Mouse (Mus musculus) brain, embryonic 14.5 days (tissue): ENCODE results near the gene Atp6v0e. TPM values are rescaled to one million over a fixed set of nuclear protein-coding genes. Genes with fewer than 3 reads are reported as not detected.

Source experiments
- DNase-seq: peaks from one replicate; pipeline ENCODE4 v3.0.0-alpha.2; 2011; ENCODE audit warnings: low read depth
- CTCF ChIP-seq: fragments of 200-500 bp; IDR thresholded peaks from 2 replicates; pipeline ENCODE4 v1.5.1; 2012; ENCODE audit warnings: inconsistent platforms, mild to moderate bottlenecking, moderate library complexity, borderline replicate concordance; ENCODE audit not compliant: insufficient read depth, insufficient read length; ENCODE audit errors: extremely low read depth
- POLR2A ChIP-seq: fragments of 200-500 bp; IDR thresholded peaks from 2 replicates; pipeline ENCODE4 v1.6.1; 2012; ENCODE audit warnings: mild to moderate bottlenecking, inconsistent platforms, borderline replicate concordance; ENCODE audit not compliant: poor library complexity, insufficient read depth, insufficient read length, severe bottlenecking; ENCODE audit errors: extremely low read depth
- polyA plus RNA-seq: library from polyadenylated mRNA; depleted of rRNA; stranded (reverse); fragments of >200 nt; gene quantifications from 2 replicates; pipeline ENCODE4 v1.2.3, GENCODE M21; 2012; rRNA removed

The Atp6v0e gene
- 79.1 and 125 TPM in 2 replicates for polyA plus RNA-seq

GRCm38 (mm10) chr17:26662978-26663683 lies at the start of gene Atp6v0e:
Gene Atp6v0e, plus strand, starts transcription at chr17:26663231.
- DNase-seq, result peak; percentile 99
- TF ChIP-seq CTCF (peak; percentile 98), POLR2A (peak; percentile 20; the same call in 1 of the 2 replicates)

GRCm38 (mm10) chr17:26614286-26614685 lies 48.7 kb upstream of the Atp6v0e start:
- TF ChIP-seq CTCF, result no peak
- TF ChIP-seq POLR2A, result no peak
- no peak for DNase-seq

DNA sequence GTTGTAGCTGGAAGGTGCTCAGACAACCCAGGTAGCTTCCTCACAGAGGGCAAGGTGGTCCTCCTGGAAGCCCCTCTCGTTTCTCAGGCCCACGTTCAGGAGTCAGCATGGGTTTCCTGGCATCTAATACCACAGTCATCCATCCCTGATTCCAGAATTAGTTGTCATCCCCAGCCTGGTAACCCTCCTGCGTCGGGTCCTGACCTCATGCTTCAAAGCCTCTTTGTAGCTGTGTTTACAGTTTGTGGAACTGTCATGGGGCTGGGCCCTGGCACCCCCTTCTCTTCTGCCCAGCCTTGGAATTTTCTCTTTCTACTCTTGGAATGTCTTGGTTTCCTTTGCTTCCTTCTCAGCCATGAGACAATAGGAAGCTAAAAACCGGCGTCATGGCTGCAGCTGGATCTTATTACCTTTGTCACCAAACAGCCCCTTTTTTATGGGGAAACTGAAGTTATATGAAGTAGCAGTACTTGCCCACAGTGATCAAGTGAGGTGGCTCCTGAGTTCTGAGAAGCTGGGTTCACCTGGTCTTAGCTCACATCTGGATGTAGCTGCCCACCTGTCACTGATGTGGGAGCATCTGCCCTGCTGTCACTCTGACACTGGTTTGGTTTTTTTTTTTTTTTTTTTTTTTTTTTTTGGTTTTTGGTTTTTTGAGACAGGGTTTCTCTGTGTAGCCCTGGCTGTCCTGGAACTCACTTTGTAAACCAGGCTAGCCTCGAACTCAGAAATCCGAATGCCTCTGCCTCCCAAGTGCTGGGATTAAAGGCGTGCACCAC lies 48.1 kb upstream of the Atp6v0e start:
- TF ChIP-seq CTCF (no peak), POLR2A (no peak)
- no peak for DNase-seq

DNA sequence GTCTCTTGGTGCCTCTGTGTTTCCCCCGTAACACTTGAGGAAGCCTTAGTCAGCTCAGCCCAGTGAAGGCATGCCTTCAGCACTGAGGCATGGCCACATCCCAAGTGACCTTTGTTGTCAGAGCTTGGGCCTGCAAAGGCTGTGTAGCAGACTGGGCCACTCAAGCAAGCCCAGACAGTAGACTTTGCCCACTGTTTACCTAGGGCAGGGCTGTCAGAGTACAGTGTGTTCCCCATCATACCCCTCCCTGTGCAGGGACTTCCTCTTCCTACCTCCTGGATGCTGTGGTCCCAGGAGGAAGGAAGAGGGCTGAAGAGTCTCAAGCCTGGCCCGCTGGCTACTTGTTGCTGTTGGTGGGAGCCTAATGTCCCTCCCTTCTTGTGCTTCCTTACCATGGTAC lies 46.3 kb upstream of the Atp6v0e start:
- no peak for TF ChIP-seq CTCF
- TF ChIP-seq POLR2A, result no peak
- DNase-seq, result no peak

- DNase-seq, result no peak
- TF ChIP-seq CTCF, result no peak
- no peak for TF ChIP-seq POLR2A
Observed at GRCm38 (mm10) chr17:26618498-26618897, 44.5 kb upstream of the Atp6v0e start.

GRCm38 (mm10) chr17:26619577-26619976 lies 43.5 kb upstream of the Atp6v0e start:
- TF ChIP-seq CTCF (no peak), POLR2A (no peak)
- DNase-seq, result no peak

- no peak for DNase-seq
- no peak for TF ChIP-seq POLR2A
- TF ChIP-seq CTCF, result no peak
Observed at GRCm38 (mm10) chr17:26620292-26620691, 42.7 kb upstream of the Atp6v0e start.

- DNase-seq, result peak; percentile 17
- no peak for TF ChIP-seq POLR2A
- no peak for TF ChIP-seq CTCF
Observed at GRCm38 (mm10) chr17:26620786-26621766, 42.0 kb upstream of the Atp6v0e start.

- TF ChIP-seq CTCF, result no peak
- TF ChIP-seq POLR2A, result no peak
- no peak for DNase-seq
Observed at GRCm38 (mm10) chr17:26621912-26622311, 41.1 kb upstream of the Atp6v0e start.

DNA sequence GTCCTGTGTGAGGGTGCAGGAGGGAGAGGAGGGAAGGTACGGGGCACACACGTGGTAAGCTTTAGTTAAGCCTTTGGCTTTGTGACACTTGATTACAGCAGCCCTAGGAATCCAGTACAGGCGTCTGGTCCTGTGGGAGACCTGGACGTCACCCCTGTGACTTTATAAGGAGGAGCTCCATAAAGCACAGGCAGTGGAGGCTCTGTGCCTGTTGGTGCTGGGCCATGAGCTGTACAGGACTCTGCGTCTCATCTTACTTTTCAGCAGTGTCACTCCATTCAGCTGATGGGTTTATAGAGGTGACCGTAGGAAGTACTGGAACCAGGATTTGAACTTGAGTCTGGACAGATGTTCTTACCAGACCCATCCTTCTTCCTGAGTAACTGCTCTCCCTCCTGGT lies 39.0 kb upstream of the Atp6v0e start:
- DNase-seq, result no peak
- TF ChIP-seq POLR2A (no peak), CTCF (no peak)

DNA sequence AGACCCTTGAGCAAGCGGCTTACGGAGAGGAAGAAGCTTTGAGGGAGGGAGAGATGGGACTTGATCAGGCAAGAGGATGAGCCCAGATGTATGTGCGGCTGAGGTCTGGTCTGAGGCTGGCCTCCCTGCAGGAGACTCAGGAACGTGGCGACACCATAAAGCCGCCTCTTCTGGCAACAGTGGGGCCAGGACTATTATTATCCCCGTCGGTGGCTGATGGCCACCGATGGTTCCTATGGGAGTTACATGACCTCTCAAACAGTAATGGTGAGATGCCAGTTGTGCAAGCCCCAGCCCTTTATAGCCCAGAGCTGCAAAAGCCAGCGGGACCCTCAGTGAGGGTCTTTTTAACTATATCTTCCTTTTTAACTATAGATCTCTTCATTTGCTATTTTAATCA lies 38.0 kb upstream of the Atp6v0e start:
- no peak for DNase-seq
- TF ChIP-seq CTCF (no peak), POLR2A (no peak)
